Mouse (Mus musculus) stomach, postnatal 0 days (tissue): Measurements from ENCODE around the gene Syngr1.

Source experiments
- CTCF ChIP-seq: IDR thresholded peaks from 2 replicates; pipeline ENCODE4 v1.5.1; 2016; ENCODE audit warnings: antibody characterized with exemption, low read depth, mild to moderate bottlenecking, moderate library complexity
- EP300 ChIP-seq: optimal IDR thresholded peaks from 2 replicates; pipeline ENCODE3; 2016; ENCODE audit warnings: antibody characterized with exemption

- TF ChIP-seq CTCF (no peak), EP300 (no peak)
These were observed 31.5 kb upstream of the Syngr1 start for GRCm38 (mm10) chr15:80059606-80060005.
